ENCODE assay signal across 21 mouse cellular contexts in genomic region chr12:24936281-24936680, GRCm38 (mm10).
"Had no signal": no experiment of that assay in that cellular context is flagged by ENCODE, and none has a peak within 500 bp of the region (broad histone marks: within the 10 kb centered on the region; RNA-seq: fewer than 3 reads in every experiment).

No protein-coding gene starts in this region.

- H3K4me1 ChIP-seq: limb, embryonic 13.5 days had no signal

- H3K9me3 ChIP-seq: heart, embryonic 12.5 days; hindbrain, embryonic 13.5 days; hindbrain, embryonic 15.5 days; kidney, embryonic 15.5 days; limb, embryonic 13.5 days; limb, embryonic 15.5 days had no signal

- H3K9ac ChIP-seq: heart, embryonic 12.5 days; hindbrain, embryonic 13.5 days; hindbrain, embryonic 15.5 days; kidney, embryonic 15.5 days; limb, embryonic 13.5 days; limb, embryonic 15.5 days had no signal

- H3K27me3 ChIP-seq: heart, embryonic 12.5 days; hindbrain, embryonic 13.5 days; hindbrain, embryonic 15.5 days; kidney, embryonic 15.5 days; limb, embryonic 13.5 days; limb, embryonic 15.5 days had no signal

- H3K4me2 ChIP-seq: heart, embryonic 12.5 days; hindbrain, embryonic 13.5 days; hindbrain, embryonic 15.5 days; kidney, embryonic 15.5 days; limb, embryonic 13.5 days; limb, embryonic 15.5 days had no signal

- H3K4me3 ChIP-seq: heart, embryonic 12.5 days; hindbrain, embryonic 13.5 days; hindbrain, embryonic 15.5 days; kidney, embryonic 15.5 days; limb, embryonic 13.5 days; limb, embryonic 15.5 days had no signal

- H3K27ac ChIP-seq: hindbrain, embryonic 13.5 days; hindbrain, embryonic 15.5 days; hindbrain, postnatal 0 days; kidney, embryonic 15.5 days; kidney, postnatal 0 days; limb, embryonic 13.5 days; limb, embryonic 15.5 days had no signal

- DNase-seq: gastrocnemius, postnatal 14 days; gastrocnemius, postnatal 36 days; heart, adult 18-20 months; heart, postnatal 10 days; kidney, adult 11 months; kidney, adult 2 months; kidney, adult 9 months; kidney, postnatal 14 days; kidney, postnatal 36 days; layer of hippocampus, adult 9-11 months; layer of hippocampus, postnatal 36 days; left cerebral cortex, postnatal 4 days had no signal

- ATAC-seq: hindbrain, postnatal 0 days; intestine, embryonic 16.5 days had no signal
